Mouse (Mus musculus) duodenum, adult 2 months (tissue): ENCODE results near the gene Wdr61. TPM values are rescaled to one million over a fixed set of nuclear protein-coding genes. Genes with fewer than 3 reads are reported as not detected.

Experiments
- polyA plus RNA-seq: library from polyadenylated mRNA; depleted of rRNA; stranded (reverse); fragments of >200 nt; gene quantifications from 2 replicates; pipeline ENCODE4 v1.2.3, GENCODE M21; 2012; ENCODE audit warnings: low replicate concordance; rRNA removed

Gene Wdr61
- 6.9 and 8.9 TPM in 2 replicates for polyA plus RNA-seq

GRCm38 (mm10) chr9:54733921-54734638 is at the start of gene Wdr61:
TSS of gene Wdr61 (minus strand) at chr9:54734519.

GRCm38 (mm10) chr9:54764561-54765217 is 30.4 kb upstream of the Wdr61 start, which contains the start of gene Crabp1:
TSS of gene Crabp1 (plus strand) at chr9:54764748.

GRCm38 (mm10) chr9:54698318-54699086 is 35.8 kb downstream of the Wdr61 start, which contains the start of gene Dnaja4:
TSS of gene Dnaja4 (plus strand) at chr9:54698873.

Other genes starting within 250 kb of the Wdr61 start
- 0.13 and 0.60 TPM in 2 replicates for gene Dmxl2, start 232.9 kb downstream of the Wdr61 start, polyA plus RNA-seq
- 1.8 and 3.2 TPM in 2 replicates for gene Sh2d7, start 195.5 kb downstream of the Wdr61 start, polyA plus RNA-seq
- gene Cib2, start 174.3 kb downstream of the Wdr61 start, polyA plus RNA-seq: 1.7 and 2.6 TPM in 2 replicates
- gene Idh3a, start 148.2 kb downstream of the Wdr61 start, polyA plus RNA-seq: 31.8 and 34.3 TPM in 2 replicates
- 1.1 and 3.6 TPM in 2 replicates for gene Acsbg1, start 72.6 kb downstream of the Wdr61 start, polyA plus RNA-seq
- 1.4 and 2.0 TPM in 2 replicates for gene Dnaja4, start 35.6 kb downstream of the Wdr61 start, polyA plus RNA-seq
- 1.8 and 5.5 TPM in 2 replicates for gene Crabp1, start 30.2 kb upstream of the Wdr61 start, polyA plus RNA-seq
- gene Ireb2, start 129.3 kb upstream of the Wdr61 start, polyA plus RNA-seq: 0.64 and 0.88 TPM in 2 replicates
- 0.32 and 0.33 TPM in 2 replicates for gene Hykk, start 182.8 kb upstream of the Wdr61 start, polyA plus RNA-seq
- 13.9 and 14.9 TPM in 2 replicates for gene Psma4, start 216.3 kb upstream of the Wdr61 start, polyA plus RNA-seq
- gene AY074887, start 216.5 kb upstream of the Wdr61 start, polyA plus RNA-seq: not detected in 2 replicates
- not detected in 2 replicates for gene Chrna5, start 246.4 kb upstream of the Wdr61 start, polyA plus RNA-seq